Mouse (Mus musculus) brown adipose tissue, adult 24 weeks (tissue): ENCODE results near the gene Mcl1. TPM values are rescaled to one million over a fixed set of nuclear protein-coding genes. Genes with fewer than 3 reads are reported as not detected.
"Not testable (repeated sequence)": the region's sequence is repeated elsewhere in the genome, so short reads cannot be mapped to it uniquely, and the experiment has no call there.

ENCODE experiments used
- H3K27ac ChIP-seq: fragments of 200-500 bp; replicated peaks from 2 replicates; pipeline ENCODE4 v1.5.1; 2012; ENCODE audit warnings: low read depth, mild to moderate bottlenecking, low read length
- H3K4me1 ChIP-seq: fragments of 200-500 bp; 2 replicates; pipeline ENCODE4 v1.6.1; 2012; ENCODE audit warnings: low read length, mixed read lengths; ENCODE audit not compliant: control insufficient read depth, insufficient read depth, insufficient read length
- H3K4me3 ChIP-seq: fragments of 200-500 bp; 2 replicates; pipeline ENCODE4 v1.5.1; 2012; ENCODE audit warnings: low read depth, mild to moderate bottlenecking, low read length, moderate library complexity; ENCODE audit not compliant: insufficient read depth
- polyA plus RNA-seq: library from polyadenylated mRNA; stranded (reverse); fragments of >200 nt; gene quantifications from 2 replicates; pipeline ENCODE4 v1.2.4, GENCODE M21; 2012; ENCODE audit not compliant: missing spikeins, insufficient read depth, insufficient read length

Gene Mcl1
- polyA plus RNA-seq = 56.1 and 61.6 TPM in 2 replicates

- H3K27ac ChIP-seq = peak within 1 kb of the TSS; percentile 98
- peak within 1 kb of the TSS; percentile 87 for H3K4me3 ChIP-seq
- H3K4me1 ChIP-seq = peaks cover 19% of the 10 kb centered on the region
Observed at GRCm38 (mm10) chr3:95658236-95658867, at the start of gene Mcl1. Gene Mcl1 (plus strand): TSS chr3:95658788.

- Histone ChIP-seq H3K27ac (no peak overlapping the region), H3K4me1 (no peaks in the 10 kb centered on the region), H3K4me3 (no peak overlapping the region)
Observed at GRCm38 (mm10) chr3:95609195-95609594, 49.4 kb upstream of the Mcl1 start.

- Histone ChIP-seq H3K27ac (no peak overlapping the region), H3K4me1 (no peaks in the 10 kb centered on the region), H3K4me3 (no peak overlapping the region)
Observed at GRCm38 (mm10) chr3:95613996-95614395, 44.6 kb upstream of the Mcl1 start.

GRCm38 (mm10) chr3:95618511-95618910 is 40.1 kb upstream of the Mcl1 start:
- Histone ChIP-seq H3K27ac (no peak overlapping the region), H3K4me1 (no peaks in the 10 kb centered on the region), H3K4me3 (no peak overlapping the region)

- Histone ChIP-seq H3K27ac (no peak overlapping the region), H3K4me3 (no peak overlapping the region), H3K4me1 (0 out of 2 replicates have a peak, but pooled peaks cover 2% of the 10 kb centered on the region)
Observed at GRCm38 (mm10) chr3:95621241-95621640, 37.3 kb upstream of the Mcl1 start.

GRCm38 (mm10) chr3:95622421-95622820 is 36.2 kb upstream of the Mcl1 start:
- not testable (repeated sequence) for H3K4me3 ChIP-seq, H3K27ac ChIP-seq, H3K4me1 ChIP-seq

GRCm38 (mm10) chr3:95623551-95623950 is 35.0 kb upstream of the Mcl1 start:
- no peak overlapping the region for H3K4me3 ChIP-seq
- 0 out of 2 replicates have a peak, but pooled peaks cover 2% of the 10 kb centered on the region for H3K4me1 ChIP-seq
- H3K27ac ChIP-seq = no peak overlapping the region

- not testable (repeated sequence) for H3K4me3 ChIP-seq, H3K4me1 ChIP-seq, H3K27ac ChIP-seq
Observed at GRCm38 (mm10) chr3:95623991-95624515, 34.5 kb upstream of the Mcl1 start.

GRCm38 (mm10) chr3:95624628-95625503 is 33.7 kb upstream of the Mcl1 start, which contains the start of gene Ensa:
Gene Ensa (plus strand): TSS chr3:95624993.
- Histone ChIP-seq H3K4me1 (0 out of 2 replicates have a peak, but pooled peaks cover 2% of the 10 kb centered on the region), H3K4me3 (peak within 1 kb of the TSS; percentile 77), H3K27ac (peak within 1 kb of the TSS; percentile 93)

GRCm38 (mm10) chr3:95627763-95628162 is 30.8 kb upstream of the Mcl1 start:
- 0 out of 2 replicates have a peak, but pooled peaks cover 2% of the 10 kb centered on the region for H3K4me1 ChIP-seq
- no peak overlapping the region for H3K27ac ChIP-seq
- no peak overlapping the region for H3K4me3 ChIP-seq

GRCm38 (mm10) chr3:95629755-95630154 is 28.8 kb upstream of the Mcl1 start:
- Histone ChIP-seq H3K27ac (no peak overlapping the region), H3K4me3 (no peak overlapping the region), H3K4me1 (0 out of 2 replicates have a peak, but pooled peaks cover 2% of the 10 kb centered on the region)

GRCm38 (mm10) chr3:95630856-95631255 is 27.7 kb upstream of the Mcl1 start:
- Histone ChIP-seq H3K4me1 (0 out of 2 replicates have a peak, but pooled peaks cover 2% of the 10 kb centered on the region), H3K4me3 (no peak overlapping the region), H3K27ac (no peak overlapping the region)

GRCm38 (mm10) chr3:95631304-95631703 is 27.3 kb upstream of the Mcl1 start:
- Histone ChIP-seq H3K4me3 (no peak overlapping the region), H3K27ac (no peak overlapping the region), H3K4me1 (no peaks in the 10 kb centered on the region)

GRCm38 (mm10) chr3:95632648-95633588 is 25.7 kb upstream of the Mcl1 start:
- Histone ChIP-seq H3K4me1 (no peaks in the 10 kb centered on the region), H3K4me3 (no peak overlapping the region), H3K27ac (peak overlapping the region; percentile 40)
